Mouse (Mus musculus) MEL (cell line): ENCODE results near the gene Chchd1. TPM values are rescaled to one million over a fixed set of nuclear protein-coding genes. Genes with fewer than 3 reads are reported as not detected.

Source experiments
- DNase-seq: peaks from one replicate; pipeline ENCODE4 v3.0.0; 2011; ENCODE audit warnings: low read depth, low spot score
- H3K27ac ChIP-seq: 2 replicates; pipeline ENCODE4 v1.5.1; 2012; ENCODE audit warnings: low read depth, mild to moderate bottlenecking, control low read depth, low read length, moderate library complexity; ENCODE audit not compliant: control insufficient read depth
- H3K27me3 ChIP-seq, 2 experiments: fragments of 150-350 bp in 1 of 2; sonication (generic) in 1 of 2; 2 replicates each; pipeline ENCODE4 v1.6.1; 2012; ENCODE audit warnings: low read length in 2 of 2, mild to moderate bottlenecking in 2 of 2, improper control_type of control experiment in 1 of 2, moderate library complexity in 1 of 2; ENCODE audit not compliant: insufficient read depth in 2 of 2, control insufficient read depth in 1 of 2
- H3K36me3 ChIP-seq, 2 experiments: 2 replicates each; pipeline ENCODE4 v1.6.1; 2012 to 2014; ENCODE audit warnings: low read length in 2 of 2, improper control_type of control experiment in 1 of 2, inconsistent platforms in 1 of 2, mild to moderate bottlenecking in 1 of 2; ENCODE audit not compliant: insufficient read depth in 2 of 2, control insufficient read depth in 1 of 2
- H3K4me1 ChIP-seq, 2 experiments: fragments of 150-350 bp in 1 of 2; sonication (generic) in 1 of 2; 2 replicates each; pipeline ENCODE4 v1.6.1; 2012; ENCODE audit warnings: low read length in 2 of 2, improper control_type of control experiment in 1 of 2, mild to moderate bottlenecking in 1 of 2; ENCODE audit not compliant: insufficient read depth in 2 of 2, control insufficient read depth in 1 of 2
- H3K4me3 ChIP-seq, 2 experiments: fragments of 150-350 bp in 1 of 2; sonication (generic) in 1 of 2; 2 replicates each; pipeline ENCODE4 v1.5.1; 2012; ENCODE audit warnings: low read depth in 2 of 2, low read length in 2 of 2, mild to moderate bottlenecking in 2 of 2, moderate library complexity in 2 of 2, control low read depth in 1 of 2, improper control_type of control experiment in 1 of 2; ENCODE audit not compliant: control insufficient read depth in 1 of 2, insufficient read depth in 1 of 2
- H3K79me2 ChIP-seq: 2 replicates; pipeline ENCODE4 v1.6.1; 2012; ENCODE audit warnings: mild to moderate bottlenecking, low read length, moderate library complexity; ENCODE audit not compliant: control insufficient read depth, poor library complexity, insufficient read depth
- H3K9ac ChIP-seq: 2 replicates; pipeline ENCODE4 v1.6.1; 2012; ENCODE audit warnings: low read depth, mild to moderate bottlenecking, control low read depth, low read length, moderate library complexity; ENCODE audit not compliant: control insufficient read depth, poor library complexity, severe bottlenecking
- H3K9me3 ChIP-seq: fragments of 150-350 bp; sonication (generic); replicated peaks from 2 replicates; pipeline ENCODE4 v1.6.1; 2012; ENCODE audit warnings: mild to moderate bottlenecking, low read length, improper control_type of control experiment, moderate library complexity; ENCODE audit not compliant: insufficient read depth
- BHLHE40 ChIP-seq: IDR thresholded peaks from 2 replicates; pipeline ENCODE4 v1.6.1; 2012; ENCODE audit warnings: low read depth, mild to moderate bottlenecking, inconsistent platforms, low read length, improper control_type of control experiment, borderline replicate concordance
- CHD1 ChIP-seq: IDR thresholded peaks from 2 replicates; pipeline ENCODE4 v1.6.1; 2012; ENCODE audit warnings: low read depth, mild to moderate bottlenecking, inconsistent platforms, low read length, improper control_type of control experiment
- CHD2 ChIP-seq: IDR thresholded peaks from 2 replicates; pipeline ENCODE4 v1.6.1; 2011; ENCODE audit warnings: low read length, improper control_type of control experiment
- CTCF ChIP-seq, 3 experiments: IDR thresholded peaks in 2 of 3; conservative IDR thresholded peaks in 1 of 3; 2 replicates each; pipeline ENCODE4 v1.5.1; 2011 to 2012; ENCODE audit warnings: low read length in 3 of 3, low read depth in 2 of 3, mild to moderate bottlenecking in 2 of 3, improper control_type of control experiment in 1 of 3, inconsistent platforms in 1 of 3, mixed read lengths in 1 of 3, moderate library complexity in 1 of 3; ENCODE audit not compliant: control insufficient read depth in 1 of 3, insufficient read depth in 1 of 3, poor library complexity in 1 of 3, severe bottlenecking in 1 of 3
- EP300 ChIP-seq, 2 experiments: IDR thresholded peaks; 2 replicates each; pipeline ENCODE4 v1.6.1; 2011; ENCODE audit warnings: improper control_type of control experiment in 2 of 2, low read length in 2 of 2, low read depth in 1 of 2, mild to moderate bottlenecking in 1 of 2
- ETS1 ChIP-seq: IDR thresholded peaks from 2 replicates; pipeline ENCODE4 v1.6.1; 2012; ENCODE audit warnings: low read depth, mild to moderate bottlenecking, inconsistent platforms, low read length, improper control_type of control experiment, moderate library complexity
- GABPA ChIP-seq: IDR thresholded peaks from 2 replicates; pipeline ENCODE4 v1.6.1; 2012; ENCODE audit warnings: low read depth, mild to moderate bottlenecking, inconsistent platforms, low read length, improper control_type of control experiment, moderate library complexity
- GATA1 ChIP-seq: IDR thresholded peaks from 2 replicates; pipeline ENCODE4 v1.6.1; 2011; ENCODE audit warnings: low read depth, low read length, improper control_type of control experiment
- HCFC1 ChIP-seq: IDR thresholded peaks from 2 replicates; pipeline ENCODE4 v1.6.1; 2012; ENCODE audit warnings: low read depth, mild to moderate bottlenecking, inconsistent platforms, low read length, improper control_type of control experiment, moderate library complexity
- JUND ChIP-seq: IDR thresholded peaks from 2 replicates; pipeline ENCODE4 v1.6.1; 2011; ENCODE audit warnings: low read depth, mild to moderate bottlenecking, improper control_type of control experiment, low read length
- KAT2A ChIP-seq: conservative IDR thresholded peaks from 2 replicates; pipeline ENCODE4 v1.6.1; 2012; ENCODE audit warnings: low read depth, low read length, improper control_type of control experiment, inconsistent platforms
- MAFK ChIP-seq: IDR thresholded peaks from 2 replicates; pipeline ENCODE4 v1.6.1; 2011; ENCODE audit warnings: low read depth, mild to moderate bottlenecking, low read length, improper control_type of control experiment, borderline replicate concordance
- MAZ ChIP-seq: IDR thresholded peaks from 2 replicates; pipeline ENCODE4 v1.6.1; 2012; ENCODE audit warnings: low read depth, mild to moderate bottlenecking, inconsistent platforms, low read length, improper control_type of control experiment
- MEF2A ChIP-seq: IDR thresholded peaks from 2 replicates; pipeline ENCODE4 v1.6.1; 2014; ENCODE audit warnings: low read depth, mild to moderate bottlenecking, inconsistent platforms, low read length, improper control_type of control experiment; ENCODE audit not compliant: poor library complexity, insufficient replicate concordance, severe bottlenecking; ENCODE audit errors: extremely low read depth
- MXI1 ChIP-seq: IDR thresholded peaks from 2 replicates; pipeline ENCODE4 v1.6.1; 2011; ENCODE audit warnings: mild to moderate bottlenecking, low read depth, low read length, improper control_type of control experiment
- MYB ChIP-seq: IDR thresholded peaks from 2 replicates; pipeline ENCODE4 v1.6.1; 2011; ENCODE audit warnings: mild to moderate bottlenecking, low read depth, low read length, improper control_type of control experiment
- POLR2A ChIP-seq, 2 experiments: IDR thresholded peaks; 2 replicates each; pipeline ENCODE4 v1.6.1; 2011 to 2012; ENCODE audit warnings: low read length in 2 of 2, mild to moderate bottlenecking in 2 of 2, control low read depth in 1 of 2, improper control_type of control experiment in 1 of 2, low read depth in 1 of 2, moderate library complexity in 1 of 2; ENCODE audit not compliant: control insufficient read depth in 1 of 2, insufficient read depth in 1 of 2, poor library complexity in 1 of 2
- POLR2AphosphoS5 ChIP-seq: IDR thresholded peaks from 2 replicates; pipeline ENCODE4 v1.6.1; 2012; ENCODE audit warnings: low read depth, borderline replicate concordance, mild to moderate bottlenecking, inconsistent platforms, low read length, moderate library complexity, mixed read lengths
- RAD21 ChIP-seq: IDR thresholded peaks from 2 replicates; pipeline ENCODE4 v1.6.1; 2011; ENCODE audit warnings: mild to moderate bottlenecking, low read depth, low read length, improper control_type of control experiment
- SIN3A ChIP-seq: IDR thresholded peaks from 2 replicates; pipeline ENCODE4 v1.6.1; 2012; ENCODE audit warnings: low read length, improper control_type of control experiment, inconsistent platforms
- TBP ChIP-seq: IDR thresholded peaks from 2 replicates; pipeline ENCODE4 v1.8.0; 2011; ENCODE audit warnings: low read depth, low read length, improper control_type of control experiment
- TCF12 ChIP-seq: IDR thresholded peaks from 2 replicates; pipeline ENCODE4 v1.6.1; 2014; ENCODE audit warnings: low read depth, mild to moderate bottlenecking, inconsistent platforms, low read length, improper control_type of control experiment, moderate library complexity
- UBTF ChIP-seq: IDR thresholded peaks from 2 replicates; pipeline ENCODE4 v1.6.1; 2012; ENCODE audit warnings: low read depth, mild to moderate bottlenecking, inconsistent platforms, low read length, improper control_type of control experiment, moderate library complexity, borderline replicate concordance; ENCODE audit not compliant: insufficient read depth
- USF1 ChIP-seq: IDR thresholded peaks from 2 replicates; pipeline ENCODE4 v1.6.1; 2014; ENCODE audit warnings: low read depth, mild to moderate bottlenecking, inconsistent platforms, low read length, improper control_type of control experiment, moderate library complexity
- ZC3H11A ChIP-seq: IDR thresholded peaks from 2 replicates; pipeline ENCODE4 v1.6.1; 2012; ENCODE audit warnings: low read depth, mild to moderate bottlenecking, inconsistent platforms, low read length, improper control_type of control experiment
- ZMIZ1 ChIP-seq: IDR thresholded peaks from 2 replicates; pipeline ENCODE4 v1.6.1; 2012; ENCODE audit warnings: low read depth, mild to moderate bottlenecking, inconsistent platforms, low read length, improper control_type of control experiment, moderate library complexity
- ZNF384 ChIP-seq: IDR thresholded peaks from 2 replicates; pipeline ENCODE4 v1.6.1; 2012; ENCODE audit warnings: low read depth, mild to moderate bottlenecking, inconsistent platforms, low read length, improper control_type of control experiment
- polyA plus RNA-seq, 2 experiments: library from polyadenylated mRNA; stranded (reverse) in 1 of 2; unstranded in 1 of 2; fragments of >175 nt in 1 of 2; fragments of >200 nt in 1 of 2; gene quantifications; 2 replicates each; pipeline versions ENCODE4 v1.2.1 to v1.2.4; 2012; ENCODE audit warnings: low replicate concordance in 2 of 2, low read depth in 1 of 2; ENCODE audit not compliant: insufficient read length in 2 of 2, insufficient read depth in 1 of 2, missing spikeins in 1 of 2
- total RNA-seq: library from RNA; depleted of rRNA; stranded (reverse); fragments of 300-350 nt; gene quantifications from 2 replicates; pipeline ENCODE4 v1.2.3, GENCODE M21; 2012

Chchd1 gene
- total and polyA plus RNA-seq, 3 experiments: 136 to 164 TPM; not detected in 1

DNA sequence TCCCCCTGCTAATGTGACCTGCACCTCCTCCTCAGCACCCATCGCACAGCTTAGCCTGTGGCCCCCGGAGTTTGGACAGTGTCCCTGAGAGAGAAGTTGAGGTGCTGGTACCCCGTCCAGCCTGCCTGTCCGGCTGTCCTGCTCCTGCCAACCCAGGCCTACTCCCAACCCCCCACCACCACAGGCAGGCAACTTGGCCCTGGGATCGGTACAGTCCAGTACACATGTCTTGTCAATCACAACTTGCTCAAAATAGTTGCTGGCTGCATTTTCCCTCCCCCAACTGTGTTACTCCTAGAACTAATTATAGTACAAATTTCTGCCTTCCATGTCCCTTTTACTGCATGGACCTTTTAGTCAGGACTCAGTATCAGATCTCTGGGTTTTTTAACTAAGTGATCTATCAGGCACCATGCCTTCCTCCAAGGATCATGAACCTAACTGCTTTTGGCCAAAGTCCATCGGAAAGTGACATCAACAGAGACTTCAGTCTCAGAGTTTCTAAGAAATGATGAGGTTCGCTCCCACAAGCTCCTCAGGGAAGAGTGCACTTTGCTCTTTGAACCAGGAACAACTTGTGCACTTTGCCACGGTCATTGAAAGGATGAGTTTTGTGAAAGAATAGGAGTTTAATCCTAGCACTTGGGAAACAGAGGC lies 34.5 kb upstream of the Chchd1 start, which contains the start of gene Synpo2l:
Synpo2l (minus strand) TSS at position 201 of the 657 bp plus-strand sequence.
- Histone ChIP-seq H3K4me1 (peaks cover 1 to 2% of the 10 kb centered on the region in 2 experiments; a peak in 2 of 4 replicates), H3K27ac (no peak within 1 kb of the TSS), H3K4me3 (no peak within 1 kb of the TSS), H3K79me2 (no peaks in the 10 kb centered on the region; the same call in 1 of the 2 replicates), H3K36me3 (peaks cover 0 to 3% of the 10 kb centered on the region in 2 experiments; a peak in 2 of 4 replicates), H3K27me3 (peaks cover 0 to 13% of the 10 kb centered on the region in 2 experiments; a peak in 1 of 4 replicates), H3K9me3 (no peaks in the 10 kb centered on the region), H3K9ac (no peak within 1 kb of the TSS)
- no peak for DNase-seq
- TF ChIP-seq MAFK: no peak
- no peak for TF ChIP-seq GABPA
- TF ChIP-seq CTCF (IDR thresholded peaks at IDR 0.05 in 2 of 3, conservative IDR thresholded peaks at IDR 0.05 in 1 of 3; ENCODE audit: control insufficient read depth in 1 of 3, insufficient read depth in 1 of 3, low read depth in 2 of 3, low read length in 3 of 3, poor library complexity in 1 of 3, severe bottlenecking in 1 of 3): no peak
- no peak for TF ChIP-seq USF1
- no peak for TF ChIP-seq RAD21
- TF ChIP-seq TBP: no peak
- TF ChIP-seq GATA1: no peak
- TF ChIP-seq HCFC1: no peak
- TF ChIP-seq CHD2: no peak
- TF ChIP-seq ZMIZ1: no peak
- no peak for TF ChIP-seq POLR2A (IDR thresholded peaks at IDR 0.05; ENCODE audit: control insufficient read depth in 1 of 2, insufficient read depth in 1 of 2, low read depth in 1 of 2, low read length in 2 of 2, poor library complexity in 1 of 2)
- TF ChIP-seq MEF2A: no peak
- no peak for TF ChIP-seq ZNF384
- TF ChIP-seq TCF12: no peak
- no peak for TF ChIP-seq POLR2AphosphoS5
- no peak for TF ChIP-seq BHLHE40
- no peak for TF ChIP-seq ZC3H11A

- peaks cover 8 to 11% of the 10 kb centered on the region in 2 experiments for H3K4me1 ChIP-seq
- H3K27ac ChIP-seq: peak overlapping the region; percentile 59
- H3K79me2 ChIP-seq: peaks cover 17% of the 10 kb centered on the region
- no peaks in the 10 kb centered on the region for H3K27me3 ChIP-seq
- peak; percentile 88 for DNase-seq
- no peaks in the 10 kb centered on the region for H3K9me3 ChIP-seq
- H3K9ac ChIP-seq: peak overlapping the region; percentile 77
- H3K4me3 ChIP-seq: peak overlapping the region in 1 of 2 experiments; percentile 54; a peak in 1 of 4 replicates
- H3K36me3 ChIP-seq: peaks cover 12 to 19% of the 10 kb centered on the region in 2 experiments
- TF ChIP-seq JUND: peak; percentile 54; the same call in 1 of the 2 replicates
- peak; percentile 57 to 75 (median 74) for TF ChIP-seq CTCF (IDR thresholded peaks at IDR 0.05 in 2 of 3, conservative IDR thresholded peaks at IDR 0.05 in 1 of 3; ENCODE audit: control insufficient read depth in 1 of 3, insufficient read depth in 1 of 3, low read depth in 2 of 3, low read length in 3 of 3, poor library complexity in 1 of 3, severe bottlenecking in 1 of 3)
- peak; percentile 8 to 15; a peak in 1 of 4 replicates for TF ChIP-seq EP300 (IDR thresholded peaks at IDR 0.05; ENCODE audit: low read depth in 1 of 2, low read length in 2 of 2)
- TF ChIP-seq MXI1: 0 out of 2 replicates have a peak, but pooled peaks have one; percentile 20
- no peak for TF ChIP-seq ZMIZ1
- TF ChIP-seq TCF12: no peak
- no peak for TF ChIP-seq MEF2A
- 0 out of 2 replicates have a peak, but pooled peaks have one; percentile 39 for TF ChIP-seq ETS1
- 0 out of 2 replicates have a peak, but pooled peaks have one; percentile 49 for TF ChIP-seq MAZ
- TF ChIP-seq SIN3A: peak; percentile 46; the same call in 1 of the 2 replicates
- TF ChIP-seq TBP: no peak
- no peak for TF ChIP-seq GATA1
- TF ChIP-seq CHD1: 0 out of 2 replicates have a peak, but pooled peaks have one; percentile 20
- no peak for TF ChIP-seq KAT2A
- peak; percentile 40 for TF ChIP-seq ZC3H11A
- TF ChIP-seq POLR2A (IDR thresholded peaks at IDR 0.05; ENCODE audit: control insufficient read depth in 1 of 2, insufficient read depth in 1 of 2, low read depth in 1 of 2, low read length in 2 of 2, poor library complexity in 1 of 2): no peak
- TF ChIP-seq RAD21: peak; percentile 66
- TF ChIP-seq UBTF: no peak
- 0 out of 2 replicates have a peak, but pooled peaks have one; percentile 19 for TF ChIP-seq MYB
Observed at GRCm38 (mm10) chr14:20672990-20673389, 29.8 kb upstream of the Chchd1 start.
